Mouse (Mus musculus) neural tube, embryonic 12.5 days (tissue): ENCODE measurements around the gene Phc2. TPM values are rescaled to one million over a fixed set of nuclear protein-coding genes. Genes with fewer than 3 reads are reported as not detected.

ENCODE experiments used
- ATAC-seq: fragments of 200-750 bp; cut with Nextera tagmentation; 2 replicates; pipeline ENCODE4 v1.8.0; 2017; ENCODE audit warnings: low read depth, mild to moderate bottlenecking, moderate TSS enrichment, moderate library complexity; ENCODE audit not compliant: low FRiP score
- H3K27ac ChIP-seq: fragments of 300-500 bp; sonication (generic); 2 replicates; pipeline ENCODE4 v1.5.1; 2016
- H3K27me3 ChIP-seq: fragments of 300-500 bp; sonication (generic); replicated peaks from 2 replicates; pipeline ENCODE4 v1.6.1; 2016; ENCODE audit warnings: mild to moderate bottlenecking
- H3K36me3 ChIP-seq: fragments of 300-500 bp; sonication (generic); 2 replicates; pipeline ENCODE4 v1.6.1; 2016; ENCODE audit warnings: mild to moderate bottlenecking
- H3K4me1 ChIP-seq: fragments of 300-500 bp; sonication (generic); 2 replicates; pipeline ENCODE4 v1.6.1; 2016
- H3K4me2 ChIP-seq: fragments of 300-500 bp; sonication (generic); replicated peaks from 2 replicates; pipeline ENCODE4 v1.6.1; 2016; ENCODE audit warnings: mild to moderate bottlenecking
- H3K4me3 ChIP-seq: fragments of 300-500 bp; sonication (generic); 2 replicates; pipeline ENCODE4 v1.5.1; 2016
- H3K9ac ChIP-seq: fragments of 300-500 bp; sonication (generic); 2 replicates; pipeline ENCODE4 v1.6.1; 2016; ENCODE audit warnings: mild to moderate bottlenecking
- H3K9me3 ChIP-seq: fragments of 300-500 bp; sonication (generic); 2 replicates; pipeline ENCODE4 v1.6.1; 2016; ENCODE audit warnings: mild to moderate bottlenecking
- WGBS: fragments of 180-500 bp; shearing (Covaris S2); methylation state at CpG from one replicate; pipeline ENCODE4 v1.1.7; 2016; 5-methylcytosine and 5-hydroxymethylcytosine counted together
- polyA plus RNA-seq: library from polyadenylated mRNA; unstranded; fragments of >200 nt; fragmentation: Nextera tagmentation; extraction: Ambion mirVana; gene quantifications from 2 replicates; pipeline ENCODE4 v1.2.1, GENCODE M21; 2016

The Phc2 gene
- polyA plus RNA-seq, 1 experiment from 2014 or later, result 167 TPM

- no peak overlapping the region for H3K4me2 ChIP-seq
- no peaks in the 10 kb centered on the region for H3K4me1 ChIP-seq
- no peak overlapping the region for H3K4me3 ChIP-seq
- no peaks in the 10 kb centered on the region for H3K9me3 ChIP-seq
- H3K27me3 ChIP-seq, result peaks cover 5% of the 10 kb centered on the region; the same call in 1 of the 2 replicates
- H3K9ac ChIP-seq, result no peak overlapping the region
- no peak overlapping the region for H3K27ac ChIP-seq
- 51% methylated on average over 2 of the region's 2 CpGs for WGBS
- H3K36me3 ChIP-seq, result no peaks in the 10 kb centered on the region
- ATAC-seq, result no peak
Observed at GRCm38 (mm10) chr4:128618963-128619362, 35.5 kb upstream of the Phc2 start.

- Histone ChIP-seq H3K9me3 (no peaks in the 10 kb centered on the region), H3K4me3 (no peak overlapping the region), H3K4me2 (no peak overlapping the region), H3K27me3 (peaks cover 5% of the 10 kb centered on the region; the same call in 1 of the 2 replicates), H3K9ac (no peak overlapping the region), H3K4me1 (no peaks in the 10 kb centered on the region), H3K27ac (no peak overlapping the region), H3K36me3 (no peaks in the 10 kb centered on the region)
- 78% methylated on average over 6 of the region's 6 CpGs for WGBS
- no peak for ATAC-seq
Observed at GRCm38 (mm10) chr4:128620572-128620971, 33.9 kb upstream of the Phc2 start.

- ATAC-seq, result no peak
- 90% methylated on average over 8 of the region's 8 CpGs for WGBS
Observed at GRCm38 (mm10) chr4:128621109-128621508, 33.4 kb upstream of the Phc2 start.

GRCm38 (mm10) chr4:128635451-128635850, 19.1 kb upstream of the Phc2 start:
- ATAC-seq, result no peak
- Histone ChIP-seq H3K4me3 (no peak overlapping the region), H3K9me3 (no peaks in the 10 kb centered on the region), H3K4me2 (no peak overlapping the region), H3K4me1 (peaks cover 24% of the 10 kb centered on the region), H3K9ac (no peak overlapping the region), H3K36me3 (no peaks in the 10 kb centered on the region), H3K27ac (no peak overlapping the region), H3K27me3 (no peaks in the 10 kb centered on the region)
- WGBS, result 78% methylated on average over 7 of the region's 7 CpGs

More at GRCm38 (mm10) chr4:128621109-128621508, 33.4 kb upstream of the Phc2 start:
- no peaks in the 10 kb centered on the region for H3K36me3 ChIP-seq
- no peak overlapping the region for H3K27ac ChIP-seq
- H3K27me3 ChIP-seq, result peaks cover 5% of the 10 kb centered on the region; the same call in 1 of the 2 replicates
- H3K4me2 ChIP-seq, result no peak overlapping the region
- no peaks in the 10 kb centered on the region for H3K4me1 ChIP-seq
- no peak overlapping the region for H3K9ac ChIP-seq
- no peaks in the 10 kb centered on the region for H3K9me3 ChIP-seq
- no peak overlapping the region for H3K4me3 ChIP-seq

- Histone ChIP-seq H3K27ac (no peak overlapping the region), H3K27me3 (no peaks in the 10 kb centered on the region), H3K36me3 (no peaks in the 10 kb centered on the region), H3K9ac (no peak overlapping the region), H3K4me1 (peaks cover 24% of the 10 kb centered on the region), H3K9me3 (no peaks in the 10 kb centered on the region), H3K4me2 (no peak overlapping the region), H3K4me3 (no peak overlapping the region)
- WGBS, result 51% methylated on average over 10 of the region's 10 CpGs
- no peak for ATAC-seq
Observed at GRCm38 (mm10) chr4:128635894-128636585, 18.5 kb upstream of the Phc2 start.

GRCm38 (mm10) chr4:128637250-128637649, 17.3 kb upstream of the Phc2 start:
- no peak overlapping the region for H3K27ac ChIP-seq
- H3K4me3 ChIP-seq, result no peak overlapping the region
- peaks cover 32% of the 10 kb centered on the region for H3K4me1 ChIP-seq
- no peak overlapping the region for H3K9ac ChIP-seq
- 0 out of 2 replicates have a peak overlapping the region, but pooled peaks have one; percentile 20 for H3K4me2 ChIP-seq
- ATAC-seq, result no peak
- H3K9me3 ChIP-seq, result no peaks in the 10 kb centered on the region
- no peaks in the 10 kb centered on the region for H3K27me3 ChIP-seq
- H3K36me3 ChIP-seq, result no peaks in the 10 kb centered on the region
- WGBS, result 44% methylated on average over 11 of the region's 11 CpGs

GRCm38 (mm10) chr4:128638265-128638923, 16.1 kb upstream of the Phc2 start:
- Histone ChIP-seq H3K27ac (no peak overlapping the region), H3K4me3 (no peak overlapping the region), H3K9me3 (no peaks in the 10 kb centered on the region), H3K4me1 (peaks cover 36% of the 10 kb centered on the region), H3K4me2 (no peak overlapping the region), H3K9ac (no peak overlapping the region), H3K27me3 (no peaks in the 10 kb centered on the region), H3K36me3 (no peaks in the 10 kb centered on the region)
- WGBS, result 76% methylated on average over 18 of the region's 18 CpGs
- ATAC-seq, result no peak

- Histone ChIP-seq H3K4me1 (peaks cover 26% of the 10 kb centered on the region), H3K4me3 (no peak overlapping the region), H3K27ac (no peak overlapping the region), H3K36me3 (no peaks in the 10 kb centered on the region), H3K27me3 (no peaks in the 10 kb centered on the region), H3K9me3 (no peaks in the 10 kb centered on the region), H3K4me2 (no peak overlapping the region), H3K9ac (no peak overlapping the region)
- 21% methylated on average over 23 of the region's 23 CpGs for WGBS
- no peak for ATAC-seq
Observed at GRCm38 (mm10) chr4:128641766-128642717, 12.5 kb upstream of the Phc2 start.

- ATAC-seq, result no peak
- H3K27me3 ChIP-seq, result 0 out of 2 replicates have a peak, but pooled peaks cover 3% of the 10 kb centered on the region
- H3K4me1 ChIP-seq, result peaks cover 12% of the 10 kb centered on the region
- H3K4me3 ChIP-seq, result no peak overlapping the region
- no peak overlapping the region for H3K9ac ChIP-seq
- no peak overlapping the region for H3K4me2 ChIP-seq
- no peaks in the 10 kb centered on the region for H3K9me3 ChIP-seq
- 82% methylated on average over 6 of the region's 6 CpGs for WGBS
- no peaks in the 10 kb centered on the region for H3K36me3 ChIP-seq
- no peak overlapping the region for H3K27ac ChIP-seq
Observed at GRCm38 (mm10) chr4:128645896-128646295, 8.6 kb upstream of the Phc2 start.

GRCm38 (mm10) chr4:128646762-128647161, 7.7 kb upstream of the Phc2 start:
- Histone ChIP-seq H3K4me2 (no peak overlapping the region), H3K9me3 (no peaks in the 10 kb centered on the region), H3K27ac (no peak overlapping the region), H3K27me3 (0 out of 2 replicates have a peak, but pooled peaks cover 3% of the 10 kb centered on the region), H3K4me3 (no peak overlapping the region), H3K36me3 (no peaks in the 10 kb centered on the region), H3K9ac (no peak overlapping the region), H3K4me1 (peaks cover 13% of the 10 kb centered on the region)
- ATAC-seq, result no peak
- 42% methylated on average over 7 of the region's 7 CpGs for WGBS

- H3K4me2 ChIP-seq, result no peak overlapping the region
- 42% methylated on average over 8 of the region's 8 CpGs for WGBS
- peaks cover 20% of the 10 kb centered on the region for H3K4me1 ChIP-seq
- H3K9me3 ChIP-seq, result no peaks in the 10 kb centered on the region
- H3K4me3 ChIP-seq, result no peak overlapping the region
- ATAC-seq, result no peak
- no peaks in the 10 kb centered on the region for H3K36me3 ChIP-seq
- 0 out of 2 replicates have a peak, but pooled peaks cover 3% of the 10 kb centered on the region for H3K27me3 ChIP-seq
- no peak overlapping the region for H3K9ac ChIP-seq
- H3K27ac ChIP-seq, result no peak overlapping the region
Observed at GRCm38 (mm10) chr4:128648567-128649255, 5.8 kb upstream of the Phc2 start.
